Mouse (Mus musculus): ENCODE measurements at regions not wholly inside any gene's neighbourhood (a gene's known extent, or its start where the extent isn't known, plus 50 kb on each side); places are given as distances from the start of the nearest gene placed in this dataset.

DNA sequence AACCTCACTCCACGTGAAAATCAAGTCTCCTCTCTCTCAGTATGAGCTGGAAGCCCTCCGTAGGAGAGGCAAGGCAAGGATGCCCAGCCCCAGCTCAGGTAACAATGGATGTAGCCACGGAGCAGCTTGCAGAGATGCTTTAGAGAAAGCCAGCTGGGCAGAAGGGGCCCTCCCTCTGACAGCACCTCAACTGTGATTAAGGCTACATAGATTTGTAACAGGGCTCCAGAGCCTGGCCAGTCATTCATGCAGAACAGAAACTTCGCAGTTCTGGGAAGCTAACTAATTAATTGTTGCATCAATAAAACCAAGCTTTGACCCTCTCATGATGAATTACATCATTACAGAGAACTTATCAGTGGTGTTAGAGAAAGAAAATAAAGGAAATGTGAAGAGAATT is 480.8 kb downstream of the Grin2a start:
- DNase-seq (ENCODE audit: low read depth, low spot score), result no peak
